Mouse (Mus musculus) thymus, adult 2 months (tissue): ENCODE data around the gene Hadh. TPM values are rescaled to one million over a fixed set of nuclear protein-coding genes. Genes with fewer than 3 reads are reported as not detected.

Experiments used
- DNase-seq: peaks from one replicate; pipeline ENCODE4 v3.0.0; 2021
- H3K27ac ChIP-seq: fragments of 200-500 bp; 2 replicates; pipeline ENCODE4 v1.5.1; 2012; ENCODE audit warnings: low read length, control low read depth; ENCODE audit not compliant: control insufficient read depth, insufficient read depth
- H3K27me3 ChIP-seq: fragments of 200-500 bp; 2 replicates; pipeline ENCODE4 v1.6.1; 2012; ENCODE audit warnings: mild to moderate bottlenecking, low read length, moderate library complexity, mixed read lengths; ENCODE audit not compliant: control insufficient read depth, insufficient read depth
- H3K36me3 ChIP-seq: fragments of 200-500 bp; 2 replicates; pipeline ENCODE4 v1.6.1; 2012; ENCODE audit warnings: mild to moderate bottlenecking, low read length, moderate library complexity; ENCODE audit not compliant: control insufficient read depth, insufficient read depth
- H3K4me1 ChIP-seq: fragments of 200-500 bp; replicated peaks from 2 replicates; pipeline ENCODE4 v1.6.1; 2012; ENCODE audit warnings: low read length; ENCODE audit not compliant: control insufficient read depth, insufficient read depth
- H3K4me3 ChIP-seq: fragments of 200-500 bp; 2 replicates; pipeline ENCODE4 v1.5.1; 2012; ENCODE audit warnings: mild to moderate bottlenecking, low read length, control low read depth, moderate library complexity; ENCODE audit not compliant: control insufficient read depth, insufficient read depth
- CTCF ChIP-seq: fragments of 200-500 bp; IDR thresholded peaks from 2 replicates; pipeline ENCODE4 v1.5.1; 2012; ENCODE audit warnings: mild to moderate bottlenecking, control low read depth, low read length, moderate library complexity, borderline replicate concordance; ENCODE audit not compliant: control insufficient read depth, poor library complexity, insufficient read depth; ENCODE audit errors: extremely low read depth
- POLR2A ChIP-seq: fragments of 200-500 bp; IDR thresholded peaks from 2 replicates; pipeline ENCODE4 v1.6.1; 2012; ENCODE audit warnings: mild to moderate bottlenecking, low read length, control low read depth, moderate library complexity; ENCODE audit not compliant: control insufficient read depth, poor library complexity, insufficient read depth; ENCODE audit errors: extremely low read depth
- WGBS: fragments of 180-500 bp; shearing (Covaris S2); methylation state at CpG from one replicate; pipeline ENCODE4 v1.1.7; 2018; 5-methylcytosine and 5-hydroxymethylcytosine counted together
- polyA plus RNA-seq: library from polyadenylated mRNA; depleted of rRNA; stranded (reverse); fragments of >200 nt; gene quantifications from 2 replicates; pipeline ENCODE4 v1.2.3, GENCODE M21; 2012; rRNA removed

The Hadh gene
- polyA plus RNA-seq, 1 experiment: 101 TPM

DNA sequence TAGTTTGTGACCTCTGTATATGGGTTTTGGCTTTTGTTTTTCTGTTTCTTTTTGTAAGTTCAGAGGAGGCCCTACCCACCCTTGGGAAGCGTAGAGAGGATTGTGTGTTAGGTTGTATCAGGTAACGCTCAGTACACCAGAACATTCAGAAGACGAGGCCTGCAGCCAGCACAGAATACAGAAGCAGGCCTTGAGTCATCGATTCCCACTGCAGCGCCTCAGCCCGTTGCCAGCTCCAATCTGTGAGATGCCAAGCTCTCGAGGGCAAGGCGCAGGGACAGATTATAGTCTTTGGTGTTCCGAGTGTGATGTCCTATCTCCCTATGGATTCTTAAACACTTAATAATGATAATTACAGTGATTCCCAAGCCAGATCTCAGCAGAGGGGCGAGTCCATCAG, 75.9 kb downstream of the Hadh start:
- no peak for DNase-seq
- H3K27ac ChIP-seq: no peak overlapping the region
- H3K4me3 ChIP-seq: no peak overlapping the region
- H3K27me3 ChIP-seq: no peaks in the 10 kb centered on the region; the same call in 1 of the 2 replicates
- H3K36me3 ChIP-seq: peaks cover 64% of the 10 kb centered on the region
- no peak for TF ChIP-seq POLR2A
- no peak for TF ChIP-seq CTCF
- peaks cover 6% of the 10 kb centered on the region for H3K4me1 ChIP-seq
- 93% methylated on average over 10 of the region's 10 CpGs for WGBS

- TF ChIP-seq CTCF (no peak), POLR2A (no peak)
- DNase-seq: no peak
- Histone ChIP-seq H3K4me3 (no peak overlapping the region), H3K36me3 (peaks cover 88% of the 10 kb centered on the region), H3K27me3 (no peaks in the 10 kb centered on the region), H3K4me1 (peaks cover 12% of the 10 kb centered on the region), H3K27ac (no peak overlapping the region)
- 73% methylated on average over 7 of the region's 7 CpGs for WGBS
These were observed 80.4 kb downstream of the Hadh start for GRCm38 (mm10) chr3:131191454-131191853.

DNA sequence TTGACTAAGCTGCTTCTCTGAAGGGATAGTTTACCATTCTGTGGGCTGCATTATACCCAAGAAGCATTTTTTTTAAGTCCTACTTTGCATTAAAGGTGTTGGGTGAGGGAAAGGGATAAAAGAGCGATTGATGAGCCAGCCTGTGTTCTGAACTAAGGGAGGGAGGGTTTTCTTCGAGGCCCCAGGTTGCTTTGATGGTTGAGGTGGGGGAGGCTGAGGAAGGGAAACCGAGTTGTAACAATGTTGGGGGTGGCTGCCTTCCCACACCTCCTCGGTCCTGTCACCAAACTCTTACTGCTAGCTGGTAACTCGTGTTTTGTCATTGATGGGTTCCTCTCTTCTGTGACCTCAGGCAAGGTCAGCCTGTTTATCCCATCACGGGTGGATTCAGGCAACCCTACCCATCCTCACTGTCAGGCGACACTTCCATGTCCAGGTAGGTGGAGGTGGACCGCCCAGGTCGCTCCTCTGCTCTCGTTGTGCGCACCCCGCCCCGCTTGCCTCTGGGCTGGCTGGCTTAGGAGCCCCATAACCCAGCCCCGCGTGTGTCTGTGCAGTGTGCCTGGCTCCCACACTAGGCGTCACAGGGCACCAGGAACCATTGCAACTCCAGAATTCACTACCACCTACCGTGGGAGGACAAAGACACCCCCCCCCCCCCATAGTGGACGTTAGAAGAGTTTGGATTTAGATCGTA, 81.1 kb downstream of the Hadh start:
- TF ChIP-seq POLR2A (no peak), CTCF (no peak)
- Histone ChIP-seq H3K27ac (no peak overlapping the region), H3K27me3 (no peaks in the 10 kb centered on the region), H3K4me1 (peaks cover 12% of the 10 kb centered on the region), H3K4me3 (no peak overlapping the region), H3K36me3 (peaks cover 89% of the 10 kb centered on the region)
- no peak for DNase-seq
- WGBS: 79% methylated on average over 19 of the region's 19 CpGs

DNA sequence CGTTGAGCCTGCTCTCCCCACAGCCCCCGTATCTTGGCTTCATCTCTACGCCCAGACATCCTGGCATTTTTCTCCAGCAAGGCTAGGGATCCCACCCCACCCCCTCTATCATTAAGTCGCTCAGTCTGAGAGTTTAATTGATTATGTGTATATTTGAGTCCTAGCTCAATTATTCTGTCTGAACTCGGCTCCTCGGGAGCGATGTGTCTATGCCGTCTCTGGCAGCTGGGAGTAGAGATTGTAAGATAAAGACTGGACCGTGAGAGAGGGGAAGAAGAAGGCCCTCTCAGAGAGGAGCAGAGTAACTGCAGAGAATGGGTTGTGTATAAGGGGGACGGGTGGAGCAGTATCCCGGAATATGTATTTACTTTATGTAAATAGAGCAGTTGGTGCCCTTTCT, 81.7 kb downstream of the Hadh start:
- WGBS: 83% methylated on average over 11 of the region's 11 CpGs
- H3K4me1 ChIP-seq: peaks cover 12% of the 10 kb centered on the region
- H3K36me3 ChIP-seq: peaks cover 90% of the 10 kb centered on the region
- H3K27me3 ChIP-seq: no peaks in the 10 kb centered on the region
- TF ChIP-seq CTCF (no peak), POLR2A (no peak)
- no peak overlapping the region for H3K27ac ChIP-seq
- DNase-seq: no peak
- no peak overlapping the region for H3K4me3 ChIP-seq

DNA sequence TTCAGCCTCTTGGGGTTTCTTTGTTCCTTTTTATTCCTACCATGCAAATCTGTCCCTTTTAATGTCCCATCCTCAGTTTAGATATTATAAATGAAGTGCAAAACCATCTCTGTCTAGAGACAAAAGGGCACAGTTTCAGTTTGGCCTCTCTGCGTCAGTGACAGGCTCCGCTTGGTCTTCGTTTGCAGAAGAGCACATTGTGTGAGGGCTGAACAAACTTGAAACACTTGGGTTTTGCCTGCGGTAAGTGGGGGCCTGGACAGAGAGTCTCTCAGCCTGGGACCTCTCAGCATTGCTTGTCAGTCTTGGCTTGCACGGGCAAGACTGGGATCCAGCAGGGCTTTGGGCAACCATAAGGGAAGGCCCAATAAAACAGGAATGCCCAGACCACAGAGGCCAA, 85.7 kb downstream of the Hadh start:
- Histone ChIP-seq H3K27ac (no peak overlapping the region), H3K4me3 (no peak overlapping the region), H3K36me3 (peaks cover 70% of the 10 kb centered on the region), H3K27me3 (no peaks in the 10 kb centered on the region), H3K4me1 (peaks cover 12% of the 10 kb centered on the region)
- whole genome bisulfite sequencing: 94% methylated on average over 5 of the region's 5 CpGs
- DNase-seq: no peak
- TF ChIP-seq POLR2A: no peak
- TF ChIP-seq CTCF: no peak

Other genes with a start within 250 kb of the Hadh start
- 279 and 361 TPM in 2 replicates for gene Lef1, start 161.6 kb downstream of the Hadh start, polyA plus RNA-seq
- gene Cyp2u1, start 31.1 kb upstream of the Hadh start, polyA plus RNA-seq: 1.2 and 2.0 TPM in 2 replicates
- gene Sgms2, start 219.3 kb upstream of the Hadh start, polyA plus RNA-seq: 0.44 and 0.65 TPM in 2 replicates